Mouse (Mus musculus) cerebellum, adult (tissue): ENCODE data around the gene Rgs11.

Experiments used
- ATAC-seq: cut with Nextera tagmentation; 2 replicates; pipeline ENCODE4 v1.9.2; 2017; ENCODE audit warnings: mild to moderate bottlenecking, moderate library complexity, mixed read lengths; ENCODE audit not compliant: insufficient number of reproducible peaks, low FRiP score, low TSS enrichment

Gene Rgs11

GRCm38 (mm10) chr17:26229776-26230175 is 27.0 kb downstream of the Rgs11 start:
- ATAC-seq: no peak

- ATAC-seq: no peak
Measured at GRCm38 (mm10) chr17:26231156-26231555, 28.4 kb downstream of the Rgs11 start.

GRCm38 (mm10) chr17:26232863-26233262 is 30.1 kb downstream of the Rgs11 start:
- no peak for ATAC-seq

GRCm38 (mm10) chr17:26234386-26234785 is 31.6 kb downstream of the Rgs11 start:
- ATAC-seq: no peak

GRCm38 (mm10) chr17:26235077-26235815 is 32.5 kb downstream of the Rgs11 start:
- ATAC-seq: no peak

- ATAC-seq: no peak
Measured at GRCm38 (mm10) chr17:26237667-26238066, 34.9 kb downstream of the Rgs11 start.

GRCm38 (mm10) chr17:26239551-26239950 is 36.8 kb downstream of the Rgs11 start:
- ATAC-seq: no peak

- no peak for ATAC-seq
Measured at GRCm38 (mm10) chr17:26240120-26240790, 37.5 kb downstream of the Rgs11 start.

GRCm38 (mm10) chr17:26240990-26241389 is 38.2 kb downstream of the Rgs11 start:
- no peak for ATAC-seq

- peak; percentile 38; the same call in 1 of the 2 replicates for ATAC-seq
Measured at GRCm38 (mm10) chr17:26243471-26244100, 40.8 kb downstream of the Rgs11 start.

GRCm38 (mm10) chr17:26244101-26244841 is 41.5 kb downstream of the Rgs11 start, which contains the start of gene Fam234a:
Gene Fam234a (minus strand): TSS chr17:26244242.
- ATAC-seq: peak; percentile 94

GRCm38 (mm10) chr17:26251886-26252538 is 49.3 kb downstream of the Rgs11 start:
- ATAC-seq: no peak

- ATAC-seq: peak; percentile 91; the same call in 1 of the 2 replicates
Measured at GRCm38 (mm10) chr17:26252539-26253251, 49.9 kb downstream of the Rgs11 start, which contains the start of gene Luc7l. Gene Luc7l (plus strand): TSS chr17:26252896.

GRCm38 (mm10) chr17:26253399-26253798 is 50.6 kb downstream of the Rgs11 start:
- ATAC-seq: no peak

GRCm38 (mm10) chr17:26255313-26255712 is 52.6 kb downstream of the Rgs11 start:
- ATAC-seq: no peak
